Mouse (Mus musculus): ENCODE results near the gene Cxcl2.

DNA sequence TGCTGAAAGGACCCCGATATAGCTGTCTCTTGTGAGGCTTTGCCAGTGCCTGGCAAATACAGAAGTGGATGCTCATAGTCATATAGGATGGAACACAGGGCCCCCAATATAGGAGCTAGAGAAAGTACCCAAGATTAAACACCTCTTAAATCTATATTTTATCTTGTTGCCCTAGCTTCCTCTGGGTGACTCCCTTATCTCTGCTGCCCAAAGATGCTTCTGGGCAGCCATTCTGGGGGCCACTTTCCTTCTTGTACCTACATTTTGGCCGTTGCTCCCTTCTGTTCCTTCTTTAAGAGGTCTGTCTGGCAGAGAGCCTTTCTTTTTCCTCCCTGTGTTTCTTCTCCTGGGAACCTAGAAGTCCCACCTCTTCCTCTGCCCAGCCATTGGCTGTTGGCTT is 41.8 kb downstream of the Cxcl2 start:
- TF ChIP-seq POLR2A (IDR thresholded peaks at IDR 0.05; ENCODE audit: borderline replicate concordance, control insufficient read depth, low read depth, low read length) (no peak), CTCF (IDR thresholded peaks at IDR 0.05; ENCODE audit: control insufficient read depth, insufficient read depth, low read length) (no peak)
